Mouse (Mus musculus): ENCODE measurements around the gene Sytl3.
"Not testable (repeated sequence)": the region's sequence is repeated elsewhere in the genome, so short reads cannot be mapped to it uniquely, and the experiment has no call there.

The Sytl3 gene

DNA sequence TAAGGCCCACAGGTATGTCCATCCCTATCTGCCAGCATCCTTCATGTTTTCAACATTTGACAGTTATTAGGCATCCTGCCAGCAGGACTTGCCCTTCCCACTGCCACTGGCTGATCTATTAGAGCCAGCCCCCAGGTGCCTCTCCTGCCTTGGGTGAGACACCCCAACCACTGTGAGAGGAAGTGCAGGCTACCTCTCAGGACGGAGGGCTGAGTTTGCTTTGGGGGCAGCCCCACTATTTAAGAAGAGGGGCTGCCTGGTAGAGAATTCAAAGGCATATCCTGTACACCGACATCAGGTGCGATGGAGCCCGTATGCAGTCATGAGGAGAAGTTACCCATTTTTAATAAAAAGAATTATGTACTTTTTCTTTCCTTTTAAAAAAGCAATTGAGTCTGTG lies 13.2 kb upstream of the Sytl3 start:
- DNase-seq (ENCODE audit: extremely low spot score, low spot score), result not testable (repeated sequence)

- DNase-seq (ENCODE audit: extremely low spot score, low spot score), result not testable (repeated sequence)
Observed at GRCm38 (mm10) chr17:6646841-6647240, 12.1 kb upstream of the Sytl3 start.

GRCm38 (mm10) chr17:6647452-6647851 lies 11.4 kb upstream of the Sytl3 start:
- not testable (repeated sequence) for DNase-seq (ENCODE audit: extremely low spot score, low spot score)

DNA sequence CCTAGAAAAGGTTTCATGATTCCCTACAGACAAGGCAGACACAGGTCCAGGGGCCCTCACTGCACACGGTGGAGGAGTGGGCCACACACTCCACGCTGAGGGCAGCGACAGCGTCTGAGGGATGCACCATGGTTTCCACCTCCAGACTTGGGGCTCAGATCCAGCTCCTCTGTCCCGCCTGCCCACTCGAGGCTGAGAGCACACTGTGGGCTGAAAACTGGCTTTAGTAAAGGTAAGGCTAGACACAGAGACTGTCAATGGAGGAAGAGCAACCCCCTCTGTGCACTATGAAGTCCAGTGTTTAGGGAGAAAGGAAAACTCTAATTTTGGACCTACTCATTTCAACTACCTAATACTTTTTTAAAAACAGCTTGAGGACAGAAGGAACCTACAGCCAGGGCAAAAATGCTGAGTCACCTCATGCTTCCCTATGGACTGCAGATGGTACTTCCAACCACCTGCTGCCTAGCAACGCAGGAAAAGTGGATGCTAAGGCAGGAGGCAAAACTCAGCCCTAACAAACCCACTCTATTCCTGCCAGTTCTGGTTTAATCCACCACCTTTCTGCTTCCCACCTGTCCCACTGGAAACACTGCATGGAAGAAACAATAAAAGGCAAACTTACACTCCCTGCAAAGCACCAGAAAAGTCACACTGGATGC lies 7.9 kb upstream of the Sytl3 start:
- DNase-seq (ENCODE audit: extremely low spot score, low spot score), result not testable (repeated sequence)

DNA sequence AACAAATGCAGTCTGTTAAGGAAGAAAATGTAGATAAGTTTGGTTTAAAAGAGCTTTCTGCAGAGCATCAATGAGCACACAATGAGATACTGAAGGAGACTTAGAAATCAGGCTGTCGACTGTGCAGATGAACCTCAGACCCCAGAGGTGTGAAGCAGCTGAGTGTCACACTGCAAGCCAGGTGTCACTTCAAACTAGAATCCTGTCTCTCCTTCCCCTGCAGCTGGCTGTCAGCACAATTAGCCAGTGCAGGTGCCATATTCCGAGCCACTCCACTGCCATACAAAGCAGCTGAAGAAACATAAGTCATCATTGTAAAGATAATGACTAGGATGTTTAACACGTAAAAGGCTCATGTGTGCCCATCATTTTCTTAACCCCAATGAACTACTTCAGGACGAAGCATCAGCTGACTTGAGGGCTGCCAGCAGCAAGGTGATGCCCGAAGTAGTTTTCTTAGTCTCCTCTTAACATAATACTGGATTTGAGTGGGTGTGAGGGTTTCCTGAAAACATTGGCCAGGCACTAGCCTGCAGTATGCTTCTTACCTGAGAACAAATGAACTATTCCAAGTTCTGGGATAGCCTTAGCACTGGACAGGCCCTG lies 5.4 kb upstream of the Sytl3 start:
- not testable (repeated sequence) for DNase-seq (ENCODE audit: extremely low spot score, low spot score)

DNA sequence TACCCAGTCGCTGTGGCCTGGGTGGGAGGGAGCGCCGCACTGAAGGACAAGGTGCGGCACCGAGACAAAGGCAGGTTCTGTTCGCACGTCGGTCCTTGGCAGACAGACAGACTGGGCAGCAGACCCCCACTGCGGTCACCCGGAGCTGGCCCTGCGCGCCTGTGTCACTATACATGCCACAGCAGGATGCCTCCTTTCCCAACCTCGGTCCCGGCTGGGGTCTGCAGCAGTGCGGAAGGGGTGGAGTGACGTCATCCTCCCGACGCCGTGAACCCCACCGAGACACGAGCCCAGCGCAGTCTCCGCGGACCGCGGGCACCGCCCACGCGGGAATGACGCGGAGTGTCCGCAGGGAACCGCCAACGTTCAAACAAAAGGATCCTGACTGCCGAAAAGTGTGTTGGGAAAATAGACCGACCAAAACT lies 3.8 kb upstream of the Sytl3 start:
- peak; percentile 84 for DNase-seq (ENCODE audit: extremely low spot score, low spot score)

DNA sequence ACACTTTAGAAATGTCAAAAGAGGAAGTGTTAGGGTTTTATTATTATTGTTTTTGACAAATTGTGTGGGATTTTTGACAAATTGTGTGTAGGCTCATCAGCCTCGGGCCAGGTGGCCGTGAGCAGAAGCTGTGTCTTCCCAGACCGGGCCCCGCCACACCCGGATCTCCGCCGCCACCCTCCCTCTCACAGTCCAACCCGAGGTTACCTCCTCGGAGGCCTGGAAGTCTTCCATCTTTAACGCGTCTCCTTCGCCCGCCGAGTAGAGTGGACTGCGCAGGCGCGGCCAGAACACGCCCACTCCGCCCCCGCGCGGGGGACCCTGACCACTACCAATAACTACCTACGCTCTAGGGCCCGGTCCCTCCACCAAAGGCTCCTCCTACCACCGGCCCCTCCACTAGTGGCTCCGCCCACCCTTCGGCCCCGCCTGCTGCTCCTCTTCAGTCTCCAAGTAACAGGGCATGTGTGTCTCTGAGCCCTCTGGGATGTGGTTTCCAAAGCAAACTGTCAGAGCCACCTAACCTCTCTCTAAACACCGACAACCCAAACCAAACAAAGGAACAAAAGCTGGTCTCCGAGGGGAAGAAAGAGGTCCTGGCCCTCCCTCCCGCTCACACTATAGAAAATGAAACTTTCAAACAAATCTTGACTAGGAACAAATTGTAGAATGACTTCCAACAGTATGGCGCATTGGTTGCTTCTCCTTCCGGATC lies 3.2 kb upstream of the Sytl3 start, which contains the start of gene Dynlt1f:
Gene Dynlt1f, minus strand, starts transcription at position 334 of the 715 bp plus-strand sequence.
- DNase-seq (ENCODE audit: extremely low spot score, low spot score), result peak; percentile 26

GRCm38 (mm10) chr17:6656471-6656870 lies 2.4 kb upstream of the Sytl3 start:
- not testable (repeated sequence) for DNase-seq (ENCODE audit: extremely low spot score, low spot score)

GRCm38 (mm10) chr17:6660589-6660988 lies 1.7 kb downstream of the Sytl3 start:
- DNase-seq (ENCODE audit: extremely low spot score, low spot score), result not testable (repeated sequence)

DNA sequence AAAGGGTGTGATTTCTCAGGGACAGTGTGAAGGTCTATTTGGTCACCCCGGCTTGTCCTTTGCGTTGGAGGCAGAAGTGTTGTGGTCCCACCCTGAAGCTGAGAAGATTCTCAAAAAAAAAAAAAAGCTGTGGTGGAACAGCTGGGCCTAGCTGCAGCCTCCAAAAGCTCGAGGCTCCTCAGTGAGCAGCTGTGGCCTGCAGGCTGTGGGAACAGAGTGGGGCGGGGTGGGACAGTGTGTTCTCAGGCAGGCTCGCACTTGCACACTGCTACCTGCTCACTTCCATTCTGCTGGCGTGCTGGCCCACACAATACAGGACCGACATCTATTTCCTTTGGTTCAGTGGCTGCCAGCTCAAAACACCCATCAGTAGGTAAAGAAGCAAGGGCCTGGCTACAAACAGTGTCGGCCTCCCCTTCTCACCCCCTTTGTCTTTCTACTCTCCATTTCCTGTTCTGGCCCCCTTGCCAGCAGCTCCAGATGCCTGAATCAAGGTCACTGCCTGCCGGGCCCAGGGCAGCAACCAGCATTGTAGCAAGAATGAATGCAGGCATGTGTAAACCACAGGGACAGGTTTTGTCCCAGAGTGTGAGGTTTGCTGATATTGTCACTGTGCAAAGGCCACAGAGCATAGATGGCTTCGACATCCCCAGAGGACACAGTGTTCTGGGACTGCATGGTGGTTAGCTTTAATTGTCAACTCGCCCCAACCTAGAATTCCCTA lies 2.4 kb downstream of the Sytl3 start:
- DNase-seq (ENCODE audit: extremely low spot score, low spot score), result peak; percentile 19

DNA sequence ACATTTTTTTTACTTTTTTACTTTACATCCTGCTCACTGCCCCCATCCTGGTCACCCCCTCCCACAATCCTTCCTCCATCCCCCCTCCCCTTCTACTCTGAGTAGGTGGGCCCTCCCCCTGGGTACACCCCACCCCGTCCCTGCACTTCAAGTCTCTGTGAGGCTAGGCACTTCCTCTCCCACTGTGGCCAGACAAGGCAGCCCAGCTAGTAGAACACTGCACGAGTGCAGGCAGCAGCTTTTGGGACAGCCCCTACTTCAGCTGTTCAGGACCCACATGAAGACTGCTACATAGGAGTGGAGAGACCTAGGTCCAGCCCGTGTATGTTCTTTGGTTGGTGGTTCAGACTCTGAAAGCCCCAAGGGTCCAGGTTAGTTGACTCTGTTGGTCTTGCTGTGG lies 3.9 kb downstream of the Sytl3 start:
- not testable (repeated sequence) for DNase-seq (ENCODE audit: extremely low spot score, low spot score)

DNA sequence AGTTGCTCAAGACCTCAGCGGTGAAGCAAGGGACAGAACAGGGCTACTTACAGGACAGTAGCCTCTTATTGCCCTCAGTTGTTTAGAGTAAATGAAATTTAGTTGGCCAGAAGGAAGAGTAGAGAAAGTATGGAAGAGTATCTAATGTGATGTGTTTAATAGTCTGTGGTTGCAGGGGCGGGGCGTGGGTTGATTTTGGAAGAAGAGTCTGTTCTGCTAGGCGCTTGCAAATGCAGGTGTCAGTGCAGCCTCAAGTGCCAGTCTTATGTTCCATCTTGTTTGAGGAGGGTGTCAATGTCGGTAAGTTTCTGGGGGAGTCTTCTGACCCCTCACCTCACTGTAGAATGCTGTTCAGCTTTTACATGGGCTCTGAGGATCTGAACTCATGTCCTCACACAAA lies 6.5 kb downstream of the Sytl3 start:
- DNase-seq (ENCODE audit: extremely low spot score, low spot score), result not testable (repeated sequence)

GRCm38 (mm10) chr17:6668522-6668921 lies 9.6 kb downstream of the Sytl3 start:
- DNase-seq (ENCODE audit: extremely low spot score, low spot score), result not testable (repeated sequence)

- DNase-seq (ENCODE audit: extremely low spot score, low spot score), result not testable (repeated sequence)
Observed at GRCm38 (mm10) chr17:6674297-6674696, 15.4 kb downstream of the Sytl3 start.

DNA sequence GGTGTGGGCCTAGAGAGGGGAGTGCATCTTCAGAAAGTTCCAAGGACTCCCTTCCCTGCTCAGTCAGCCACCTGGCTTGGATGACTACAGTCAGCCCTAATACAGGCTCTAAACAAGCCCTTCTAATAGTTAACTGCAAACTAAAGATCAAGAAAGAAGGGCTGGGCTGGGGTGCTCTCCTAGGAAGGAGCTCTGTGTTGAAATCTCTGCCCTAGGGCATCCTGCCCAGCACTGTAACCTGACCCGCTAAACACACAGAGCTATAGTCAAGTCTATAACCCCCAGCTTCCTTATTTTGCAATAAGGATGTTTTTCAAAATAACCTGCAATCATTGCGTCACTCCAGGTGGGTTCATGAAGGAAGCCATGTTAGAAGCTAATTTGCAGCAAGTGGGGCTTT lies 19.2 kb downstream of the Sytl3 start:
- DNase-seq (ENCODE audit: extremely low spot score, low spot score), result not testable (repeated sequence)

DNA sequence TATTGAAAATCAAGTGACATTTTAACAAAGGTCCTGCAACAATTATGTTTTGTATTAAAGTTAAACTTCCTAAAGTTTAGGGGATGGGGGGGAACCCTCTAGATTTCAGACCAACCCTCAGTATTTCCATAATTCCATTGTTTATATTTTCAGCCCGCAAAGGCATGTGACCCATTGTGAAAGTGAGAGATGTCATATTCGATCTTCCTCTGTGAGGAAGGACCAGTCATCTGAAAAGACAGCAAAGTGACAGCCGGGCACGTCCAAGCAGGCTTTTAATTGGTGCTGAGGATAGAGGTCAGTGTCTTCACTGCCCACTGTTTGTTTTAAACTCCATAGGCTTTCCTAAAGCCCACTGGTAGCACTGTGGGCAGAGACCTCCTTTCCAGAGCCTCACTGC lies 22.8 kb downstream of the Sytl3 start:
- not testable (repeated sequence) for DNase-seq (ENCODE audit: extremely low spot score, low spot score)

DNA sequence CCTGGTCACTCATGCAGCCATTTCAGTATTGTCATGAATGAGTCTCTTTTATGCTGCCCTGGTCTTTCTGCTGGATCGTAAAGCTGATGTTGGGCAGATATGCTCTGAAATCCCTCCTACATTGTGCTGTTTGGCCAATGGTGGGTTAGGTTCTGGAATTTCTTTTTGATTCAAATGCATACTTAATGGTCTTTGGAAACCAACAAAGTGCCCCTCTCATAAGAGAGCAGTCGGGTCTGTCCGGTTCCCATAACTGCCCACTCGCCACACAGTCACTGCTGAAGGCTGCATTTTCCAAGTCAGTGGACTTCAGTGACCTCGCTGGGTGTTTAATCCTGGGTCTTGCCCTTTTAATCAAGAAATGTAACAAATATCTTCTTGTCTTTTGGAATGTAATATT lies 24.8 kb downstream of the Sytl3 start:
- DNase-seq (ENCODE audit: extremely low spot score, low spot score), result not testable (repeated sequence)

DNA sequence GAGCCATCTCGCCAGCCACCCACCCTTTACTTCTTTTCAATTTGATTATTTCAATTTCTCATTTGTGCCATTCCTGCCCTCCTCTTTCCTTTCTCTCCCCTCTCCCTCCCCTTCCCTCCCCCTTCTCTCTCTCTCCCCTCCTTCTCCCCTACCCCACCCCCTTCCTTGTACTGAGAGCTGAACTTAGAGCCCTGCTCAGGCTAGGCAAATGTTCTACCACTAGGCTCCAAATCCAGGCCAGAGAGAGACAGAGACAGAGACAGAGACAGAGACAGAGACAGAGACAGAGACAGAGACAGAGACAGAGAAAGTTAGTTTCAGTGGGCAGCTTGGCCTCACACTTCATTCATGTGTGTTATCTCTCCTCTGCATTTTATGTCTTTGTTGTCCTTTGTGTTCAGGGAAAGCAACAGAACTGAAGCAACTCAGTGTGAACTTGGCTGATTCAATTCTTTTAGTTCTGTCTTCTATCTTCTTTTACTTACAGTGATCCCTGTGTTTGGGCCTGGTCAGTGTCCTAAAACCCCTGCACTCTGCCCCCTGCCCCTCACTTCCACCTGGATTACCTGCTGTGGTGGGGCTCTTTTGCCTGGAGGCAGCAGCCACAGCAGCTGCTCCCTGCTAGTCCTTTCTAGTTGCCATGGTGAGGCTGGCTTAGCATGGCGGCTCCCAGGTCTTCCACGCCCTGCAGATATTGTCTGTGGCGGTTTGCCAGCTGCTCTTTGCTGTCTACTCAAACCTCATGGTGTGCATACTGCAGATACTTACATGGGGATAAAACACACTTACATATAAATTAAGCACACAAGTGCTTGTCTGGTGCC lies 25.8 kb downstream of the Sytl3 start:
- DNase-seq (ENCODE audit: extremely low spot score, low spot score), result not testable (repeated sequence)

- not testable (repeated sequence) for DNase-seq (ENCODE audit: extremely low spot score, low spot score)
Observed at GRCm38 (mm10) chr17:6685288-6685818, 26.5 kb downstream of the Sytl3 start.

- not testable (repeated sequence) for DNase-seq (ENCODE audit: extremely low spot score, low spot score)
Observed at GRCm38 (mm10) chr17:6686299-6686971, 27.5 kb downstream of the Sytl3 start.
